Mouse (Mus musculus) layer of hippocampus, postnatal 14 days (tissue): Measurements from ENCODE around the gene Dok4. TPM values are rescaled to one million over a fixed set of nuclear protein-coding genes. Genes with fewer than 3 reads are reported as not detected.

Experiments used
- total RNA-seq, 2 experiments: library from RNA; stranded (reverse); gene quantifications; 2 replicates each; pipeline ENCODE4 v1.2.3; 2021

The Dok4 gene
- total RNA-seq, 2 experiments from 2014 or later, result 50.2 to 54.1 TPM

Other genes starting within 250 kb of the Dok4 start
- gene Arl2bp, start 209.7 kb downstream of the Dok4 start, total RNA-seq, result 100 to 1,000 TPM; 152 to 167 TPM
- gene Pllp, start 180.1 kb downstream of the Dok4 start, total RNA-seq, result 10 to 100 TPM; 60.7 to 66.1 TPM
- gene Ccl22, start 130.7 kb downstream of the Dok4 start, total RNA-seq, result under 1 TPM; 0.17 to 0.18 TPM
- gene Cx3cl1, start 104.3 kb downstream of the Dok4 start, total RNA-seq, result 100 to 1,000 TPM; 458 to 482 TPM
- 10 to 100 TPM in 1 of 2 experiments, 1 to 10 TPM in 1; 7.3 to 11.1 TPM for gene Ccl17, start 65.9 kb downstream of the Dok4 start, total RNA-seq
- 10 to 100 TPM; 80.7 to 97.6 TPM for gene Coq9, start 38.0 kb downstream of the Dok4 start, total RNA-seq
- gene Ciapin1, start 38.0 kb downstream of the Dok4 start, total RNA-seq, result 10 to 100 TPM; 76.1 to 88.0 TPM
- gene Polr2c, start 18.9 kb downstream of the Dok4 start, total RNA-seq, result 10 to 100 TPM; 50.0 to 57.8 TPM
- 1 to 10 TPM; 2.7 to 3.8 TPM for gene Ccdc102a, start 41.8 kb upstream of the Dok4 start, total RNA-seq
- gene Adgrg5, start 47.4 kb upstream of the Dok4 start, total RNA-seq, result not detected
- 100 to 1,000 TPM; 113 to 146 TPM for gene Adgrg1, start 98.4 kb upstream of the Dok4 start, total RNA-seq
- under 1 TPM in 1 of 2 experiments, not detected in 1; 0.48 TPM for gene Adgrg3, start 141.4 kb upstream of the Dok4 start, total RNA-seq
- gene Drc7, start 178.8 kb upstream of the Dok4 start, total RNA-seq, result 1 to 10 TPM; 2.1 to 4.4 TPM
- gene Katnb1, start 204.9 kb upstream of the Dok4 start, total RNA-seq, result 10 to 100 TPM; 38.7 to 46.0 TPM